Mouse (Mus musculus) neural tube, embryonic 14.5 days (tissue): ENCODE measurements around the gene 4930579F01Rik. TPM values are rescaled to one million over a fixed set of nuclear protein-coding genes. Genes with fewer than 3 reads are reported as not detected.

Experiments
- ATAC-seq: fragments of 200-750 bp; cut with Nextera tagmentation; 2 replicates; pipeline ENCODE4 v1.8.0; 2017; ENCODE audit warnings: low read depth, mild to moderate bottlenecking, moderate TSS enrichment, moderate library complexity
- H3K27ac ChIP-seq: fragments of 300-500 bp; sonication (generic); 2 replicates; pipeline ENCODE4 v1.5.1; 2014; ENCODE audit warnings: low read depth, mild to moderate bottlenecking, control low read depth, low read length, moderate library complexity, mixed read lengths
- H3K27me3 ChIP-seq: fragments of 300-500 bp; sonication (generic); 2 replicates; pipeline ENCODE4 v1.6.1; 2014; ENCODE audit warnings: low read length; ENCODE audit not compliant: control insufficient read depth, insufficient read depth
- H3K36me3 ChIP-seq: fragments of 300-500 bp; sonication (generic); 2 replicates; pipeline ENCODE4 v1.6.1; 2014; ENCODE audit warnings: low read length, mixed read lengths; ENCODE audit not compliant: control insufficient read depth, insufficient read depth
- H3K4me1 ChIP-seq: fragments of 300-500 bp; sonication (generic); 2 replicates; pipeline ENCODE4 v1.6.1; 2014; ENCODE audit warnings: low read length; ENCODE audit not compliant: control insufficient read depth, insufficient read depth
- H3K4me2 ChIP-seq: fragments of 300-500 bp; sonication (generic); 2 replicates; pipeline ENCODE4 v1.6.1; 2014; ENCODE audit warnings: mild to moderate bottlenecking, low read depth, low read length, control low read depth
- H3K4me3 ChIP-seq: fragments of 300-500 bp; sonication (generic); 2 replicates; pipeline ENCODE4 v1.5.1; 2014; ENCODE audit warnings: low read depth, low read length, control low read depth, mixed read lengths
- H3K9ac ChIP-seq: fragments of 300-500 bp; sonication (generic); replicated peaks from 2 replicates; pipeline ENCODE4 v1.6.1; 2014; ENCODE audit warnings: low read depth, mild to moderate bottlenecking, control low read depth, low read length, mixed read lengths
- H3K9me3 ChIP-seq: fragments of 300-500 bp; sonication (generic); 2 replicates; pipeline ENCODE4 v1.6.1; 2016; ENCODE audit warnings: low read length; ENCODE audit not compliant: control insufficient read depth
- WGBS: fragments of 180-500 bp; shearing (Covaris S2); extraction: QIAGEN DNeasy Blood & Tissue Kit; methylation state at CpG from one replicate; pipeline ENCODE4 v1.1.7; 2014; 5-methylcytosine and 5-hydroxymethylcytosine counted together
- polyA plus RNA-seq: library from polyadenylated mRNA; unstranded; fragments of >200 nt; fragmentation: Nextera tagmentation; extraction: Ambion mirVana; gene quantifications from 2 replicates; pipeline ENCODE4 v1.2.1, GENCODE M21; 2014

The 4930579F01Rik gene
- polyA plus RNA-seq, 1 experiment from 2014 or later = not detected

- WGBS = 50% methylated on average over 5 of the region's 5 CpGs
- peak; percentile 71; the same call in 1 of the 2 replicates for ATAC-seq
Observed at GRCm38 (mm10) chr3:138222952-138223351, 29.3 kb upstream of the 4930579F01Rik start.

DNA sequence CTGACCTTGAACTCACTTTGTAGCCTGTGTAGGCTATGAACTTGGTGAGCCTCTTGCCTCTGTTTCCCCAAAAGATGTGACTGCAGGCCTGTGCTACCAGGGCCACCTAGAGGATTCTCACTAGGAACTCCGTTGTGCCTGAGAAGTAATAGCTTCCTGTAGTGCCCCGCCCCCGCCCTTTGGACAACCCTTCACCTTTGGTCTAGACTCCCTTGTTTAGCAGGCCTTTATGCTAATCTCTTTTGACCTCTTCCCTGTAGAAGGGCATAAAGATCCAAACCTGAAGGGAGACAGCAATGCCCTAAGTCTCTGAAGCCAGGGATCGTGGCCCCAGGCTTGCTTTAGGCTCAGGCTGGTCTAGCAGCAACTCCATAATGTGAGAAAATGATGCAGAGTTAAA lies 28.9 kb upstream of the 4930579F01Rik start:
- Histone ChIP-seq H3K9me3 (no peaks in the 10 kb centered on the region), H3K4me3 (no peak overlapping the region), H3K27ac (no peak overlapping the region), H3K4me1 (no peaks in the 10 kb centered on the region), H3K36me3 (no peaks in the 10 kb centered on the region), H3K9ac (no peak overlapping the region), H3K27me3 (no peaks in the 10 kb centered on the region), H3K4me2 (no peak overlapping the region)
- 69% methylated on average over 4 of the region's 4 CpGs for WGBS
- no peak for ATAC-seq

More at GRCm38 (mm10) chr3:138222952-138223351, 29.3 kb upstream of the 4930579F01Rik start:
- Histone ChIP-seq H3K4me2 (no peak overlapping the region), H3K9me3 (no peaks in the 10 kb centered on the region), H3K9ac (no peak overlapping the region), H3K27me3 (no peaks in the 10 kb centered on the region), H3K36me3 (no peaks in the 10 kb centered on the region), H3K4me1 (no peaks in the 10 kb centered on the region), H3K4me3 (no peak overlapping the region), H3K27ac (no peak overlapping the region)

GRCm38 (mm10) chr3:138221116-138221515 lies 27.5 kb upstream of the 4930579F01Rik start:
- no peak overlapping the region for H3K9ac ChIP-seq
- H3K4me2 ChIP-seq = no peak overlapping the region
- H3K27ac ChIP-seq = no peak overlapping the region
- H3K4me1 ChIP-seq = no peaks in the 10 kb centered on the region
- no peaks in the 10 kb centered on the region for H3K36me3 ChIP-seq
- no peaks in the 10 kb centered on the region for H3K27me3 ChIP-seq
- no peak overlapping the region for H3K4me3 ChIP-seq
- ATAC-seq = no peak
- H3K9me3 ChIP-seq = no peaks in the 10 kb centered on the region
- 76% methylated on average over 11 of the region's 11 CpGs for WGBS

DNA sequence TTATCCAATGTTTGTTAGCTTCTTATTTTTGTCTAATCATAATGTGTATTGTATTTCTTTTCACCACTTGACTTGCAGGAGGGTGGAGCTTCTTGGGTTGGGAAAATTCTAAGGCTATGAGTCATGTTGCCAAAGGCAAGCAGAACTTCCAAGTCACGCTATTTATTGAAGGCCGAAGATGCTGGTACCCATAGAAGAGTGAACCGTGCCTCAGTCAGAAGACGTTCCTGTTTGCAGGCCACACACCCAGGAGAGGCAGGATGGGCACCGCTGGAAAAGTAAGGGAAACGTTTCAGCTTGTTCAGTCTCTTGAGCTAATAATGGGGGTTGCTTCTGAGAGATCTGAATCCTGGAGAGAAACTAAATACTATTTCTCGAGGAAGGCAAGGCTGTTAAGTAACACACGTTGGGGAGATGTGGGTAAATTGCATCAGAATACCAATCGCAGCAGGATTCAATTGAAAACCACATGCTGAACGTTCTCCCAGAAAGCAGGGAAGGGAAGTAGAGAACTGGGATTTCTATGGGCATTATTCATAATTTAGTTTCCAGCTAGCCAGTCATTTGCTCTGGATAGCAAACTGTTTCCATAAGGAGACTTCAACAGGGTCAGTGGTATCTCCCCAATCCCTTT lies 24.1 kb upstream of the 4930579F01Rik start, which contains the start of gene Adh7:
Gene Adh7 (plus strand): TSS at position 130 of the 634 bp plus-strand sequence.
- H3K27me3 ChIP-seq = no peaks in the 10 kb centered on the region
- H3K27ac ChIP-seq = no peak within 1 kb of the TSS
- H3K4me2 ChIP-seq = no peak within 1 kb of the TSS
- no peaks in the 10 kb centered on the region for H3K9me3 ChIP-seq
- ATAC-seq = no peak
- H3K9ac ChIP-seq = no peak within 1 kb of the TSS
- H3K4me3 ChIP-seq = no peak within 1 kb of the TSS
- WGBS = 83% methylated on average over 10 of the region's 10 CpGs
- no peaks in the 10 kb centered on the region for H3K36me3 ChIP-seq
- H3K4me1 ChIP-seq = no peaks in the 10 kb centered on the region

DNA sequence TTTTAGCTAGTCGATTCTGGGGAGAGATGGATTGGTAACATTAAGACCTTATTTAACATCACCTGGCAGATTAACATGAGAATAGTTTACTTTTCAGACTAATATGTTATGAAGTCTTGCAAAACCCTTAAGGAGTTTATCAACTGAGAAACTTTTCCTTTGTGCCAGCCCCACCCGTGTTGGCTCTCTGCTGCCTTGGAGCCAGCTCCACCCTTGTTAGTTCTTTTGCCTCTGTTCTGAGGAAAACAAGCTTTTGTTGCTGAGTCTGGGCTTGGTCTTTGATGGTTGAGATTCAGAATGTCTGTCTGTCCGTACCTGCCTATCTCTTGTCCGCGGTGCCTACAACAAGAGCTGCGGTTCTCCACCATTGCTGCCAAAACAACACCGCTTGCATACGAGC lies 22.5 kb upstream of the 4930579F01Rik start:
- no peak overlapping the region for H3K4me2 ChIP-seq
- WGBS = 82% methylated on average over 8 of the region's 8 CpGs
- no peak overlapping the region for H3K9ac ChIP-seq
- no peaks in the 10 kb centered on the region for H3K4me1 ChIP-seq
- no peak overlapping the region for H3K4me3 ChIP-seq
- H3K36me3 ChIP-seq = no peaks in the 10 kb centered on the region
- no peak overlapping the region for H3K27ac ChIP-seq
- ATAC-seq = no peak
- H3K27me3 ChIP-seq = no peaks in the 10 kb centered on the region
- H3K9me3 ChIP-seq = no peaks in the 10 kb centered on the region

- H3K4me1 ChIP-seq = no peaks in the 10 kb centered on the region
- 21% methylated on average over 11 of the region's 11 CpGs for WGBS
- H3K4me3 ChIP-seq = no peak overlapping the region
- no peaks in the 10 kb centered on the region for H3K9me3 ChIP-seq
- H3K9ac ChIP-seq = no peak overlapping the region
- H3K27ac ChIP-seq = no peak overlapping the region
- no peak overlapping the region for H3K4me2 ChIP-seq
- H3K27me3 ChIP-seq = no peaks in the 10 kb centered on the region
- peak; percentile 58; the same call in 1 of the 2 replicates for ATAC-seq
- H3K36me3 ChIP-seq = no peaks in the 10 kb centered on the region
Observed at GRCm38 (mm10) chr3:138215395-138215989, 21.9 kb upstream of the 4930579F01Rik start.

- Histone ChIP-seq H3K9me3 (no peaks in the 10 kb centered on the region), H3K4me3 (no peak overlapping the region), H3K4me2 (no peak overlapping the region), H3K9ac (no peak overlapping the region), H3K27me3 (no peaks in the 10 kb centered on the region), H3K36me3 (no peaks in the 10 kb centered on the region), H3K4me1 (no peaks in the 10 kb centered on the region), H3K27ac (no peak overlapping the region)
- no peak for ATAC-seq
- WGBS = 93% methylated on average over 4 of the region's 4 CpGs
Observed at GRCm38 (mm10) chr3:138212431-138212951, 18.9 kb upstream of the 4930579F01Rik start.

- H3K27me3 ChIP-seq = no peaks in the 10 kb centered on the region
- no peak overlapping the region for H3K4me3 ChIP-seq
- no peak for ATAC-seq
- no peaks in the 10 kb centered on the region for H3K9me3 ChIP-seq
- no peaks in the 10 kb centered on the region for H3K36me3 ChIP-seq
- H3K4me1 ChIP-seq = no peaks in the 10 kb centered on the region
- no peak overlapping the region for H3K9ac ChIP-seq
- no peak overlapping the region for H3K4me2 ChIP-seq
- WGBS = 79% methylated on average over 5 of the region's 5 CpGs
- no peak overlapping the region for H3K27ac ChIP-seq
Observed at GRCm38 (mm10) chr3:138210432-138211075, 16.9 kb upstream of the 4930579F01Rik start.

DNA sequence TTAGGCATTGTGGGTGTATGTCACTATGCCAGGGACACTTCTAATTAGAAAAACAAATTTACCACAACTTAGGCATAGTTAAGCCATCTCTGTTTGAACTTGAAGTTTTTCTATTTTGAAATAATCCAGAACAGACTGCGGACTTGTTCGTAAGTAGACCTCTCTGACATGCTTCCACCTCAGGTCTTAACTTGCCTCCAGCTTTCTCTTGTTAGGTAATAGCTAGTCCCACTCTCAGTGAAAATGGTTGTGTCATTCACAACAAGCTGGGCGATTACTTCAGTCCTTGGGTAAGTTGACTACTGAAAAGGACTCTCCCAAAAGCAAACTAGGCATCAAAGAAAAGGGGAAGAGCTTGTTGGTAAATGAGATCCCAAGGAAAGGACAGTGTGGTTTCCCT lies 15.2 kb upstream of the 4930579F01Rik start:
- H3K27ac ChIP-seq = no peak overlapping the region
- no peaks in the 10 kb centered on the region for H3K4me1 ChIP-seq
- no peaks in the 10 kb centered on the region for H3K9me3 ChIP-seq
- no peaks in the 10 kb centered on the region for H3K27me3 ChIP-seq
- ATAC-seq = no peak
- H3K36me3 ChIP-seq = no peaks in the 10 kb centered on the region
- H3K4me3 ChIP-seq = no peak overlapping the region
- 95% methylated on average over 3 of the region's 3 CpGs for WGBS
- H3K9ac ChIP-seq = no peak overlapping the region
- no peak overlapping the region for H3K4me2 ChIP-seq
